Mouse (Mus musculus): Measurements from ENCODE around the gene Igsf21.

GRCm38 (mm10) chr4:140047807-140048362, 198.7 kb downstream of the Igsf21 start:
- TF ChIP-seq TAL1 (IDR thresholded peaks at IDR 0.05; ENCODE audit: low read length) (no peak), GATA1 (IDR thresholded peaks at IDR 0.05; ENCODE audit: low read length) (no peak)
